Mouse (Mus musculus): ENCODE measurements around the gene Sdf2l1.

- no peak for TF ChIP-seq POLR2A (IDR thresholded peaks at IDR 0.05; ENCODE audit: control insufficient read depth, extremely low read depth, insufficient read depth, low read length, poor library complexity)
- no peak for TF ChIP-seq CTCF (IDR thresholded peaks at IDR 0.05; ENCODE audit: borderline replicate concordance, control insufficient read depth, extremely low read depth, insufficient read depth, low read length, poor library complexity)
These were observed 45.9 kb downstream of the Sdf2l1 start for GRCm38 (mm10) chr16:17086241-17086640.

Data from thymus, adult 2 months (tissue).